In genomic region chr9:74953265-74953958, GRCm38 (mm10) we compare ENCODE assay signal across 8 mouse cellular contexts. TPM values are rescaled to one million over a fixed set of nuclear protein-coding genes. Genes with fewer than 3 reads are reported as not detected.
DNase-seq lines count a peak whose midpoint lies in the region; ATAC-seq and TF ChIP-seq lines count a peak whose summit lies in the region.

No protein-coding gene starts in this region.

- no peaks in the 10 kb centered on the region for H3K4me1 ChIP-seq in embryonic facial prominence, embryonic 11.5 days (ENCODE audit: control insufficient read depth, insufficient read depth, low read length)
- peaks cover 17% of the 10 kb centered on the region for H3K4me1 ChIP-seq in liver, postnatal 0 days (ENCODE audit: insufficient read depth)
- H3K4me1 ChIP-seq in neural tube, embryonic 14.5 days (ENCODE audit: control insufficient read depth, insufficient read depth, low read length) = peaks cover 12% of the 10 kb centered on the region
- peaks cover 4% of the 10 kb centered on the region for H3K4me1 ChIP-seq in thymus, adult 2 months (replicated peaks; ENCODE audit: control insufficient read depth, insufficient read depth, low read length)

- peak overlapping the region; percentile 93 for H3K4me2 ChIP-seq in embryonic facial prominence, embryonic 11.5 days (ENCODE audit: low read depth, low read length)
- peak overlapping the region; percentile 90 for H3K4me2 ChIP-seq in liver, postnatal 0 days (ENCODE audit: low read depth, low read length)
- H3K4me2 ChIP-seq in neural tube, embryonic 14.5 days (ENCODE audit: low read depth, low read length) = peak overlapping the region; percentile 84

- TF ChIP-seq POLR2A in thymus, adult 2 months (IDR thresholded peaks at IDR 0.05; ENCODE audit: control insufficient read depth, extremely low read depth, insufficient read depth, low read length, poor library complexity) = no peak; the same call in 1 of the 2 replicates

- TF ChIP-seq EP300 in liver, postnatal 0 days (IDR thresholded peaks at IDR 0.05; ENCODE audit: low read depth) = no peak

- no peaks in the 10 kb centered on the region for H3K27me3 ChIP-seq in embryonic facial prominence, embryonic 11.5 days (ENCODE audit: control insufficient read depth, insufficient read depth, low read length)
- H3K27me3 ChIP-seq in liver, postnatal 0 days (ENCODE audit: insufficient read depth, low read length) = no peaks in the 10 kb centered on the region
- no peaks in the 10 kb centered on the region; the same call in 1 of the 2 replicates for H3K27me3 ChIP-seq in neural tube, embryonic 14.5 days (ENCODE audit: control insufficient read depth, insufficient read depth, low read length)
- no peaks in the 10 kb centered on the region for H3K27me3 ChIP-seq in thymus, adult 2 months (ENCODE audit: control insufficient read depth, insufficient read depth, low read length)

- WGBS in embryonic facial prominence, embryonic 11.5 days = 8% methylated on average over 31 of the region's 31 CpGs
- 6% methylated on average over 28 of the region's 31 CpGs for WGBS in liver, postnatal 0 days (ENCODE audit: insufficient replicate concordance)
- WGBS in neural tube, embryonic 14.5 days = 6% methylated on average over 24 of the region's 31 CpGs
- WGBS in thymus, adult 2 months = 6% methylated on average over 31 of the region's 31 CpGs

- H3K9me3 ChIP-seq in embryonic facial prominence, embryonic 11.5 days (replicated peaks; ENCODE audit: control insufficient read depth, low read length) = no peaks in the 10 kb centered on the region
- H3K9me3 ChIP-seq in liver, postnatal 0 days (ENCODE audit: low read length) = no peaks in the 10 kb centered on the region
- no peaks in the 10 kb centered on the region for H3K9me3 ChIP-seq in neural tube, embryonic 14.5 days (ENCODE audit: control insufficient read depth, low read length)

- DNase-seq in A20 (ENCODE audit: low read depth, low spot score) (peak; percentile 86), adipocyte (ENCODE audit: low spot score) (peak; percentile 78)
- DNase-seq in embryonic facial prominence, embryonic 11.5 days (ENCODE audit: low spot score) = peak; percentile 70
- DNase-seq in heart, adult 8-10 months (ENCODE audit: low spot score) = peak; percentile 62
- peak; percentile 71 to 74 for DNase-seq in kidney, adult 8-10 months
- DNase-seq in liver, postnatal 0 days = peak; percentile 70
- peak; percentile 75 for DNase-seq in thymus, adult 2 months

- peak overlapping the region; percentile 88 for H3K4me3 ChIP-seq in embryonic facial prominence, embryonic 11.5 days (ENCODE audit: low read depth, low read length)
- H3K4me3 ChIP-seq in liver, postnatal 0 days (ENCODE audit: low read depth, low read length) = peak overlapping the region; percentile 81
- H3K4me3 ChIP-seq in neural tube, embryonic 14.5 days (ENCODE audit: low read depth, low read length) = peak overlapping the region; percentile 94
- H3K4me3 ChIP-seq in thymus, adult 2 months (ENCODE audit: control insufficient read depth, insufficient read depth, low read length) = peak overlapping the region; percentile 77

- peak; percentile 71 for ATAC-seq in embryonic facial prominence, embryonic 11.5 days (replicated peaks; ENCODE audit: insufficient number of reproducible peaks, low FRiP score, low TSS enrichment, low read depth)
- peak; percentile 70 for ATAC-seq in liver, postnatal 0 days
- peak; percentile 69 for ATAC-seq in neural tube, embryonic 14.5 days (ENCODE audit: low read depth)

- peak overlapping the region; percentile 84 for H3K27ac ChIP-seq in embryonic facial prominence, embryonic 11.5 days (replicated peaks; ENCODE audit: low read depth, low read length)
- peak overlapping the region; percentile 96 for H3K27ac ChIP-seq in liver, postnatal 0 days (ENCODE audit: low read depth)
- peak overlapping the region; percentile 89 for H3K27ac ChIP-seq in neural tube, embryonic 14.5 days (ENCODE audit: low read depth, low read length)
- H3K27ac ChIP-seq in thymus, adult 2 months (ENCODE audit: control insufficient read depth, insufficient read depth, low read length) = peak overlapping the region; percentile 50

- TF ChIP-seq CTCF in liver, postnatal 0 days (IDR thresholded peaks at IDR 0.05; ENCODE audit: low read depth) = peak; percentile 30; the same call in 1 of the 2 replicates
- TF ChIP-seq CTCF in thymus, adult 2 months (IDR thresholded peaks at IDR 0.05; ENCODE audit: borderline replicate concordance, control insufficient read depth, extremely low read depth, insufficient read depth, low read length, poor library complexity) = 0 out of 2 replicates have a peak, but pooled peaks have one; percentile 47

- no peaks in the 10 kb centered on the region for H3K36me3 ChIP-seq in embryonic facial prominence, embryonic 11.5 days (replicated peaks; ENCODE audit: control insufficient read depth, insufficient read depth, low read depth, low read length)
- no peaks in the 10 kb centered on the region; the same call in 1 of the 2 replicates for H3K36me3 ChIP-seq in liver, postnatal 0 days (replicated peaks; ENCODE audit: insufficient read depth, low read length)
- H3K36me3 ChIP-seq in neural tube, embryonic 14.5 days (ENCODE audit: control insufficient read depth, insufficient read depth, low read length) = no peaks in the 10 kb centered on the region; the same call in 1 of the 2 replicates
- H3K36me3 ChIP-seq in thymus, adult 2 months (ENCODE audit: control insufficient read depth, insufficient read depth, low read length) = peaks cover 2% of the 10 kb centered on the region; the same call in 1 of the 2 replicates

- peak overlapping the region; percentile 79 for H3K9ac ChIP-seq in embryonic facial prominence, embryonic 11.5 days (replicated peaks; ENCODE audit: low read length)
- H3K9ac ChIP-seq in liver, postnatal 0 days (replicated peaks) = peak overlapping the region; percentile 89
- peak overlapping the region; percentile 87 for H3K9ac ChIP-seq in neural tube, embryonic 14.5 days (replicated peaks; ENCODE audit: low read depth, low read length)

RNA-seq across cellular contexts. Expression of gene Fam214a, which starts 0.7 kb away (rescaled TPM):
- polyA plus RNA-seq in embryonic facial prominence, embryonic 11.5 days (2014; fragmentation: Nextera tagmentation; extraction: Ambion mirVana) = 11.9 and 13.3 TPM in 2 replicates
- total RNA-seq in heart, adult 8-10 months (2022) = 10 to 100 TPM; 20.6 to 41.9 (median 32.7) TPM
- polyA plus RNA-seq in liver, postnatal 0 days (2015; fragmentation: Nextera tagmentation; extraction: Ambion mirVana) = 4.8 and 6.4 TPM in 2 replicates
- 30.8 and 31.1 TPM in 2 replicates for polyA plus RNA-seq in neural tube, embryonic 14.5 days (2014; fragmentation: Nextera tagmentation; extraction: Ambion mirVana)
- 12.9 and 13.6 TPM in 2 replicates for polyA plus RNA-seq in thymus, adult 2 months (2012; rRNA removed)

Comparison
In these comparisons a context has a peak if more than half of its experiments do, and no peak if none do; other contexts are left out.
1. Peak in every context shown above with its lines: DNase-seq, ATAC-seq, H3K4me3 ChIP-seq and H3K27ac ChIP-seq.